Mouse (Mus musculus) heart, embryonic 12.5 days (tissue): ENCODE results near the gene Crct1. TPM values are rescaled to one million over a fixed set of nuclear protein-coding genes. Genes with fewer than 3 reads are reported as not detected.

ENCODE experiments used
- ATAC-seq: fragments of 200-750 bp; cut with Nextera tagmentation; 2 replicates; pipeline ENCODE4 v1.8.0; 2017; ENCODE audit warnings: moderate TSS enrichment, moderate library complexity; ENCODE audit not compliant: insufficient number of reproducible peaks, low FRiP score
- H3K27ac ChIP-seq: fragments of 300-500 bp; sonication (generic); 2 replicates; pipeline ENCODE4 v1.5.1; 2016; ENCODE audit warnings: mild to moderate bottlenecking, moderate library complexity; ENCODE audit not compliant: poor library complexity, severe bottlenecking
- H3K27me3 ChIP-seq: fragments of 300-500 bp; sonication (generic); replicated peaks from 2 replicates; pipeline ENCODE4 v1.6.1; 2016; ENCODE audit warnings: mild to moderate bottlenecking, moderate library complexity
- H3K36me3 ChIP-seq: fragments of 300-500 bp; sonication (generic); 2 replicates; pipeline ENCODE4 v1.6.1; 2016; ENCODE audit warnings: mild to moderate bottlenecking, moderate library complexity
- H3K4me1 ChIP-seq: fragments of 300-500 bp; sonication (generic); replicated peaks from 2 replicates; pipeline ENCODE4 v1.6.1; 2016; ENCODE audit warnings: mild to moderate bottlenecking
- H3K4me2 ChIP-seq: fragments of 300-500 bp; sonication (generic); 2 replicates; pipeline ENCODE4 v1.6.1; 2016; ENCODE audit warnings: mild to moderate bottlenecking, moderate library complexity
- H3K4me3 ChIP-seq: fragments of 300-500 bp; sonication (generic); 2 replicates; pipeline ENCODE4 v1.5.1; 2016; ENCODE audit warnings: mild to moderate bottlenecking
- H3K9ac ChIP-seq: fragments of 300-500 bp; sonication (generic); 2 replicates; pipeline ENCODE4 v1.6.1; 2016; ENCODE audit warnings: mild to moderate bottlenecking, moderate library complexity
- H3K9me3 ChIP-seq: fragments of 300-500 bp; sonication (generic); replicated peaks from 2 replicates; pipeline ENCODE4 v1.6.1; 2016; ENCODE audit warnings: mild to moderate bottlenecking, moderate library complexity
- WGBS: fragments of 180-500 bp; shearing (Covaris S2); methylation state at CpG from one replicate; pipeline ENCODE4 v1.1.7; 2016; 5-methylcytosine and 5-hydroxymethylcytosine counted together
- polyA plus RNA-seq: library from polyadenylated mRNA; unstranded; fragments of >200 nt; fragmentation: Nextera tagmentation; extraction: Ambion mirVana; gene quantifications from 2 replicates; pipeline ENCODE4 v1.2.1, GENCODE M21; 2016

Crct1 gene
- polyA plus RNA-seq: not detected in 2 replicates

DNA sequence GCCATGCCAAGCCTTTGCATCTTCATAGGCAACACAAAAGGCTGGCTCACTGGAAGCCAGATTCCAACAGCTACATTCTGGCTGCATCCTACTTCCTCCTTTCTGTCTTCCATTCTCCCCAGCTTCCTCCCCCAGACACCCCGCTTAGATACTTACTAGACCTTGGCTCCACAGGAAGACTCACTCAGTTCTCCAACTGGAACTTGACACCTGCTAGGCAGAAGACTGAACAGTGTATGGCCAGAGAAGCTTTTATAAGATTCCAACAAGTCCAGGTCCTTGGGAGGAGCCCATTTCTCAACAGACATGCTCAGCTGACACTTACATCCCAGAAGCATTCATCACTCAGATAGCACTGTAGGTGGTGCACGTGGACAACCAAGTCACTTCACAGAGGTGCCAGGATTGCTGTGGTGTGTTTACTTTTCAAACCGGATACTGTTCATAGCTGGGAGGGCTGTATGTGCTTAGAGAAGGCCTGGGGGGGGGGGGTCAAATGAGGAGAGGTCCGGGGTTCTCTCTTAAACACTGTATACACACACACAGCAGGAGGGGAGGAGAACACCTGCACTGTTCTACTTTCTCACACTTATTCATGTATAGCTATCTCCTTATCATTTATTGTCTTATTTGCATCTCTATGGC is at the start of gene Crct1:
TSS of gene Crct1 (minus strand) at position 228 of the 645 bp plus-strand sequence.
- ATAC-seq: no peak
- H3K27me3 ChIP-seq: peaks cover 12% of the 10 kb centered on the region
- H3K9ac ChIP-seq: peak within 1 kb of the TSS; percentile 72
- WGBS: 52% methylated on average over 4 of the region's 4 CpGs
- peak within 1 kb of the TSS; percentile 65 for H3K4me3 ChIP-seq
- no peaks in the 10 kb centered on the region for H3K9me3 ChIP-seq
- H3K4me2 ChIP-seq: peak within 1 kb of the TSS; percentile 92
- 0 out of 2 replicates have a peak, but pooled peaks cover 5% of the 10 kb centered on the region for H3K4me1 ChIP-seq
- no peak within 1 kb of the TSS for H3K27ac ChIP-seq
- no peaks in the 10 kb centered on the region for H3K36me3 ChIP-seq

DNA sequence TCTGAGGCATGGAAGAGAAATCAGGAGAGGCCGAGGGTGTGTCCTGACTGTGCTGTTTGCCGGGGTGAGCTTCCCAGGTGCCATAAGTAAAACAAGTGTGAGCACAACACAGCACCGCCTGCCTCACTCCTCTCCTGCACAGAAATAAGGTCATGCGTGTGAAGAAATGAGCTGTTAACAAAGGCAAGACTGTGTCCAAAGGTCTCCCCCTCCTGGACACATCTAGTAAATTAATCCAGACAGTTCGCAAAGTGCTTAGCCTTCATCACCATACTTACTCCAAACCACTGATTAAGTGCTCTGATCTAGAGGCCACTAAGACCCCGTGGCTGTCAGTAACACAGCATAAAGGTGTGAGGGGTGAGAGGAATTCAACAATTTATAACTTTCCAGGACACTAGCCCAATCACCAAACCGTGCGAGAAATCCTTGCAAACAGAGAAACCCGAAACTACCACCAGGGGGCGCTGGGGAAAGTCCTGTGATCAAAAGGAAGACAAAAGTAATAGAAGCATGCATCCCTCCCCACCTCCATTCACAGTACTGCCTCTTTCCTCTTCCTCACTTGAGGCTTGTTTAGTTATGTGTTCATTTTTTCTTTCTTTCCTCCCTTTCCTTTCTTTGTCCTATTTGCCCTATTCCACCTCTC is 37.5 kb upstream of the Crct1 start:
- H3K9ac ChIP-seq: no peak overlapping the region
- no peaks in the 10 kb centered on the region for H3K9me3 ChIP-seq
- ATAC-seq: no peak
- H3K4me2 ChIP-seq: no peak overlapping the region
- no peaks in the 10 kb centered on the region for H3K27me3 ChIP-seq
- H3K4me3 ChIP-seq: no peak overlapping the region
- no peak overlapping the region for H3K27ac ChIP-seq
- 51% methylated on average over 10 of the region's 10 CpGs for WGBS
- H3K36me3 ChIP-seq: no peaks in the 10 kb centered on the region
- H3K4me1 ChIP-seq: no peaks in the 10 kb centered on the region

DNA sequence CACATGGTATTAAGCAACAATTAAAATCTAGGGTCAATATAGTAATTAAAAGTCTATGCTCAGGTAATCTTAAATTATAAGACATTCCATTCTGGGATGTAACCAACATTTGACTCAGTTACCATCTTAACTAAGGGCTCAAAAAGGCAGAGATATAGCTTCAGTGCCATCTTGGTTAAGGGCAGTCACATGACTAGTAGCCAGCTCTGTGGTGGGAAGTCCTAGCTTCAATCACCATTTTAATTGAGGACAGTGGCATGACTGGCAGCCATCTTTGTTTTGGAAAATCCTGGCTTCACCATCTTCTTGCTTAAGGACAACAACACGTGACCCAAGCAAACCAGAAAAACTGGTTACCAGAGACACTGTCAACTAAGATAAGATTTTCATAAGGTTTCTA is 34.7 kb upstream of the Crct1 start:
- 79% methylated on average over 1 of the region's 1 CpGs for WGBS
- H3K27ac ChIP-seq: no peak overlapping the region
- H3K9me3 ChIP-seq: no peaks in the 10 kb centered on the region
- no peaks in the 10 kb centered on the region for H3K36me3 ChIP-seq
- no peaks in the 10 kb centered on the region for H3K4me1 ChIP-seq
- no peaks in the 10 kb centered on the region for H3K27me3 ChIP-seq
- no peak overlapping the region for H3K4me2 ChIP-seq
- H3K4me3 ChIP-seq: no peak overlapping the region
- no peak for ATAC-seq
- no peak overlapping the region for H3K9ac ChIP-seq

- no peaks in the 10 kb centered on the region for H3K36me3 ChIP-seq
- 51% methylated on average over 5 of the region's 5 CpGs for WGBS
- H3K4me1 ChIP-seq: no peaks in the 10 kb centered on the region
- H3K27me3 ChIP-seq: no peaks in the 10 kb centered on the region
- H3K4me3 ChIP-seq: no peak overlapping the region
- H3K9me3 ChIP-seq: no peaks in the 10 kb centered on the region
- no peak overlapping the region for H3K4me2 ChIP-seq
- no peak overlapping the region for H3K27ac ChIP-seq
- H3K9ac ChIP-seq: no peak overlapping the region
- ATAC-seq: no peak
These were observed 16.0 kb upstream of the Crct1 start for GRCm38 (mm10) chr3:93031450-93031849.

GRCm38 (mm10) chr3:93025486-93025885 is 10.0 kb upstream of the Crct1 start:
- no peaks in the 10 kb centered on the region for H3K36me3 ChIP-seq
- H3K27ac ChIP-seq: no peak overlapping the region
- H3K4me1 ChIP-seq: no peaks in the 10 kb centered on the region
- ATAC-seq: no peak
- WGBS: 49% methylated on average over 2 of the region's 2 CpGs
- H3K4me3 ChIP-seq: no peak overlapping the region
- no peaks in the 10 kb centered on the region for H3K9me3 ChIP-seq
- no peaks in the 10 kb centered on the region for H3K27me3 ChIP-seq
- no peak overlapping the region for H3K4me2 ChIP-seq
- no peak overlapping the region for H3K9ac ChIP-seq

DNA sequence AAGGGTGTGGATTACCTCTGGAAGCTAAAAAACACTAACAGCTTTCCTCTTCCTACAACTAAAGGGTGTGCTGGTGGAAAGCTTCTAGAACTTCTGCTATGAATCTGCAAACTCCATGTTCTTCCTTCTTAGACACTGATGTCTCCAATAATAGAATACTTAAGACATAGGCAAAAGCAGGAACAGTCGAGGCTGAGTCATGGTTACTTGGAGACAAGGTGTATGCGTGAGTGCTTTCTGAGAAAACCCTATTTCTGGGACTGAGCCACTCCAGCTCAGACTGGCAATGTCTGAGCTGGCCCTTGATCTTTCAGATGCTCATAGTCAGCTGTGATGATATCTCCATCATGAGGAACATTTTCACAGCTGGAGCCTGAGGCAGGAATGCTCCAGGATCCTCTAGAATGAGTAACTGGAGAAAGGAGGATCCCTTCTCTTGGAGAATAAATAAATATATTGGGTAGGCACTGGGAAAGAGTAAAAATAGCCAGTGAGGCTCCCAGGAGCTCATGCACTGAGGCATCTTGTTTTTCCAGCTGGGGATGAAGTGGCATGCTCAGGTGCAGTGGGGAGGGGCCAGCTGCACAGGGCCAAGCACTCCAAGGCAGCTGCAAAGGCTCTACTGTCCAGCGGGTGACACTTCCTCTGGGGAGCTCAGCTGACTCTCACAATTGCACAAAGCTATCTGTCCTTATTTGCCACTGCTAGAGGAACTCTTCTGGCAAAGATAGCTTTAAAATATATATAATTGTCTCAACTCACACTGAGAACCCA is 8.1 kb upstream of the Crct1 start:
- Histone ChIP-seq H3K27me3 (no peaks in the 10 kb centered on the region), H3K4me3 (no peak overlapping the region), H3K4me1 (no peaks in the 10 kb centered on the region), H3K4me2 (no peak overlapping the region), H3K9ac (no peak overlapping the region), H3K36me3 (no peaks in the 10 kb centered on the region), H3K27ac (no peak overlapping the region), H3K9me3 (no peaks in the 10 kb centered on the region)
- WGBS: 73% methylated on average over 3 of the region's 3 CpGs
- ATAC-seq: no peak

DNA sequence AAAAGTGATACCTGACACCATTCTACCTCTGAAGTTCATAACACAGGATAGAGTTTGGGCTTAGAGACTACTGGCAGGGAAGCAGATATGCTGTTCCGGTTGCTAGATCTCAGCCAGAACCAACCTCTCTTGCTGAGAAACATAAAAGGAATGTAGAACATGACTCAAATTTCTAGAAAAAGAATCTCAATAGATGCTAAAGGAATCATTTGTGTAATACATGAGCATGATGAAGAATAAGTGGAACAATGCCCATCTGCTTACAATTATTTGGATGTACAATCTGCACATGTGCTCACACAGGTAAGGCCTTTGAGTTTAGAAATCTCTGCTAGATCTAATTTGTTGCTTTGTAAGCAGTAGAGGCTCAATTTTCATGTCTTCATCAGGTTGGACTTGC is 5.7 kb upstream of the Crct1 start:
- Histone ChIP-seq H3K4me2 (no peak overlapping the region), H3K27ac (no peak overlapping the region), H3K4me1 (no peaks in the 10 kb centered on the region), H3K4me3 (no peak overlapping the region), H3K27me3 (peaks cover 7% of the 10 kb centered on the region), H3K9me3 (no peaks in the 10 kb centered on the region), H3K36me3 (no peaks in the 10 kb centered on the region), H3K9ac (no peak overlapping the region)
- WGBS: 71% methylated on average over 1 of the region's 1 CpGs
- no peak for ATAC-seq

- Histone ChIP-seq H3K4me2 (no peak within 1 kb of the TSS), H3K4me1 (0 out of 2 replicates have a peak, but pooled peaks cover 5% of the 10 kb centered on the region), H3K9ac (no peak within 1 kb of the TSS), H3K36me3 (no peaks in the 10 kb centered on the region), H3K27ac (no peak within 1 kb of the TSS), H3K27me3 (peaks cover 7% of the 10 kb centered on the region), H3K4me3 (no peak within 1 kb of the TSS), H3K9me3 (no peaks in the 10 kb centered on the region)
- WGBS: 85% methylated on average over 2 of the region's 2 CpGs
- ATAC-seq: no peak
These were observed 3.5 kb upstream of the Crct1 start, which contains the start of gene Lce1m for GRCm38 (mm10) chr3:93018960-93019359. Lce1m (minus strand) TSS chr3:93019060.

- H3K27ac ChIP-seq: no peak overlapping the region
- H3K4me3 ChIP-seq: peak overlapping the region; percentile 65
- peak overlapping the region; percentile 72 for H3K9ac ChIP-seq
- H3K4me1 ChIP-seq: 0 out of 2 replicates have a peak, but pooled peaks cover 5% of the 10 kb centered on the region
- ATAC-seq: no peak
- no peaks in the 10 kb centered on the region for H3K9me3 ChIP-seq
- H3K27me3 ChIP-seq: peaks cover 15% of the 10 kb centered on the region
- 39% methylated on average over 5 of the region's 5 CpGs for WGBS
- peak overlapping the region; percentile 92 for H3K4me2 ChIP-seq
- H3K36me3 ChIP-seq: no peaks in the 10 kb centered on the region
These were observed 616 bp downstream of the Crct1 start for GRCm38 (mm10) chr3:93014871-93015270.

GRCm38 (mm10) chr3:93014378-93014801 is 1.1 kb downstream of the Crct1 start:
- no peaks in the 10 kb centered on the region for H3K36me3 ChIP-seq
- H3K4me2 ChIP-seq: peak overlapping the region; percentile 92
- H3K9ac ChIP-seq: peak overlapping the region; percentile 72
- no peaks in the 10 kb centered on the region for H3K9me3 ChIP-seq
- H3K4me1 ChIP-seq: 0 out of 2 replicates have a peak, but pooled peaks cover 5% of the 10 kb centered on the region
- no peak overlapping the region for H3K27ac ChIP-seq
- H3K27me3 ChIP-seq: peaks cover 15% of the 10 kb centered on the region
- WGBS: under 1% methylated on average over 23 of the region's 24 CpGs
- ATAC-seq: 0 out of 2 replicates have a peak, but pooled peaks have one; percentile 42
- peak overlapping the region; percentile 65 for H3K4me3 ChIP-seq

DNA sequence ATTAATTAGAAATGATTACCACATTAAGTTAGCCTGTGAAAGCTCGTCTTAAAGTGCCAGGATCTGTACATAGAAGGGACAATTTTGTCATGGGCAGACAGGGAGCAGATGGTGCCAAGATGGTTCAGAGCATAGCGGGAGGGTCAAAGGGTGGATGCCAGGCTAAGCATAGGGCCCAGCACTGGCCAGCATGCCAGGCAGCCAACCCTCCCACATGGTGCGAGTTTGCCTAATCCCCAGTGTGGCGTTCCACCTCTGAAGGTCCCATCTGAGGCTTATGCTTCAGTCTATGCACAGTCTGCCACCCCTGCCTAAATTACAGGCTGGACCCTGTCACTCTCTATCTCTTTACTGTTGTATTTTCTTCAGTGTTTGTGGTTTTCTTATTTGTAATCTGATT is 12.6 kb downstream of the Crct1 start:
- Histone ChIP-seq H3K4me1 (no peaks in the 10 kb centered on the region), H3K4me3 (no peak overlapping the region), H3K4me2 (no peak overlapping the region), H3K9me3 (no peaks in the 10 kb centered on the region), H3K27me3 (no peaks in the 10 kb centered on the region; the same call in 1 of the 2 replicates), H3K27ac (no peak overlapping the region), H3K9ac (no peak overlapping the region), H3K36me3 (no peaks in the 10 kb centered on the region)
- ATAC-seq: no peak
- WGBS: 72% methylated on average over 4 of the region's 4 CpGs
